10 mouse cellular contexts compared by ENCODE assay signal in genomic region chr6:91721215-91721701, GRCm38 (mm10). TPM values are rescaled to one million over a fixed set of nuclear protein-coding genes. Genes with fewer than 3 reads are reported as not detected.
A peak's percentile ranks its signal among the peaks of the same experiment; 100 is the strongest.
DNase-seq lines count a peak whose midpoint lies in the region; ATAC-seq lines count a peak whose summit lies in the region.
"Had no signal": no experiment of that assay in that cellular context is flagged by ENCODE, and none has a peak within 500 bp of the region (broad histone marks: within the 10 kb centered on the region; RNA-seq: fewer than 3 reads in every experiment).

No protein-coding gene starts in this region.

- H3K27me3 ChIP-seq in limb, embryonic 12.5 days = no peaks in the 10 kb centered on the region

- H3K36me3 ChIP-seq in limb, embryonic 12.5 days = peaks cover 41% of the 10 kb centered on the region

- H3K9ac ChIP-seq in limb, embryonic 12.5 days (replicated peaks) = 0 out of 2 replicates have a peak overlapping the region, but pooled peaks have one; percentile 18

- no peak for ATAC-seq in limb, embryonic 12.5 days (ENCODE audit: insufficient number of reproducible peaks, insufficient read depth, low FRiP score, low TSS enrichment, low read depth)
- no peak for ATAC-seq in megakaryocyte, adult 5-6 weeks (ENCODE audit: poor library complexity, severe bottlenecking)
- ATAC-seq in megakaryocyte progenitor cell, adult 5-6 weeks (replicated peaks; ENCODE audit: poor library complexity) = no peak

- no peak overlapping the region for H3K4me3 ChIP-seq in limb, embryonic 12.5 days (replicated peaks)

- H3K9me3 ChIP-seq in limb, embryonic 12.5 days = no peaks in the 10 kb centered on the region

- no peak overlapping the region for H3K27ac ChIP-seq in limb, embryonic 12.5 days

- peak; percentile 72 for DNase-seq in ES-CJ7 (ENCODE audit: low read depth, low spot score)
- peak; percentile 60 for DNase-seq in embryo, embryonic 9.5 days (ENCODE audit: extremely low spot score)
- DNase-seq in heart, postnatal 25 days (ENCODE audit: low spot score) = peak; percentile 76
- no peak for DNase-seq in B cell, adult 2 months
- DNase-seq in frontal cortex, postnatal 36 days (ENCODE audit: low spot score in 2 of 2) = no peak
- DNase-seq: cerebellum, adult 9-10 months; right cerebral cortex, postnatal 25 days had no signal

- H3K4me2 ChIP-seq in limb, embryonic 12.5 days = no peak overlapping the region

- peaks cover 38% of the 10 kb centered on the region for H3K4me1 ChIP-seq in limb, embryonic 12.5 days (replicated peaks)

- intact Hi-C loops in heart, postnatal 25 days (cut with DNase I) = no loop called here

- WGBS in limb, embryonic 12.5 days = 53% methylated on average over 12 of the region's 12 CpGs

RNA-seq across cellular contexts. Expression of gene Slc6a6, which starts 37.4 kb away (rescaled TPM):
- 100 to 1,000 TPM in 1 of 2 experiments, 10 to 100 TPM in 1; 85.0 to 102 TPM for total RNA-seq in heart, postnatal 25 days (2021)
- 45.4 and 47.1 TPM in 2 replicates for polyA plus RNA-seq in limb, embryonic 12.5 days (2016; fragmentation: Nextera tagmentation; extraction: Ambion mirVana)
- 58.0 and 61.9 TPM in 2 replicates for total RNA-seq in megakaryocyte, adult 5-6 weeks (2015)
- total RNA-seq in megakaryocyte, adult 5-6 weeks (2017) = 46.7 and 61.0 TPM in 2 replicates
- 30.6 and 34.6 TPM in 2 replicates for total RNA-seq in megakaryocyte progenitor cell, adult 5-6 weeks (2015)
- 20.7 and 26.7 TPM in 2 replicates for total RNA-seq in megakaryocyte progenitor cell, adult 5-6 weeks (2017)

Comparison
In these comparisons a context has a peak if more than half of its experiments do, and no peak if none do; other contexts are left out.
1. DNase-seq: peak in ES-CJ7 (single experiment), embryo, embryonic 9.5 days (single experiment) and heart, postnatal 25 days (single experiment); none in B cell, adult 2 months (0 of 2) and frontal cortex, postnatal 36 days (0 of 2).